Mouse (Mus musculus) C2C12 (cell line): ENCODE measurements around the gene AY358078. TPM values are rescaled to one million over a fixed set of nuclear protein-coding genes. Genes with fewer than 3 reads are reported as not detected.
"Not testable (repeated sequence)": the region's sequence is repeated elsewhere in the genome, so short reads cannot be mapped to it uniquely, and the experiment has no call there.

Source experiments
- H3K27me3 ChIP-seq: one replicate; pipeline ENCODE4 v1.6.1; 2011; ENCODE audit not compliant: control insufficient read depth, insufficient read depth, insufficient read length
- H3K36me3 ChIP-seq: one replicate; pipeline ENCODE4 v1.6.1; 2011; ENCODE audit not compliant: control insufficient read depth, insufficient read depth
- H3K4me3 ChIP-seq: one replicate; pipeline ENCODE4 v1.5.1; 2011; ENCODE audit warnings: mild to moderate bottlenecking, control low read depth; ENCODE audit not compliant: poor library complexity, insufficient read depth, severe bottlenecking
- H3K79me2 ChIP-seq: one replicate; pipeline ENCODE4 v1.6.1; 2011; ENCODE audit not compliant: control insufficient read depth, insufficient read depth
- H3K79me3 ChIP-seq: one replicate; pipeline ENCODE4 v1.6.1; 2011; ENCODE audit warnings: low read depth, control low read depth
- H3ac ChIP-seq: one replicate; pipeline ENCODE3; 2011; ENCODE audit warnings: low read depth; ENCODE audit not compliant: control insufficient read depth, insufficient read length
- CEBPB ChIP-seq: IDR thresholded peaks from one replicate; pipeline ENCODE4 v1.6.1; 2011; ENCODE audit warnings: low read depth, mild to moderate bottlenecking, control low read depth, moderate library complexity
- CTCF ChIP-seq: IDR thresholded peaks from one replicate; pipeline ENCODE4 v1.5.1; 2011; ENCODE audit not compliant: control insufficient read depth, insufficient read depth, insufficient read length
- FOSL1 ChIP-seq: IDR thresholded peaks from one replicate; pipeline ENCODE4 v1.8.0; 2011; ENCODE audit warnings: mild to moderate bottlenecking, low read length; ENCODE audit not compliant: poor library complexity, insufficient read depth, severe bottlenecking
- MAX ChIP-seq: IDR thresholded peaks from one replicate; pipeline ENCODE4 v1.6.1; 2011; ENCODE audit warnings: mild to moderate bottlenecking, control low read depth
- MYOD1 ChIP-seq: IDR thresholded peaks from one replicate; pipeline ENCODE4 v1.6.1; 2011; ENCODE audit warnings: low read depth; ENCODE audit not compliant: control insufficient read depth, insufficient read length
- MYOG ChIP-seq: IDR thresholded peaks from one replicate; pipeline ENCODE4 v1.6.1; 2011; ENCODE audit not compliant: control insufficient read depth, insufficient read length; ENCODE audit errors: extremely low read depth
- USF1 ChIP-seq: IDR thresholded peaks from one replicate; pipeline ENCODE4 v1.6.1; 2011; ENCODE audit warnings: low read depth, mild to moderate bottlenecking, control low read depth, moderate library complexity
- polyA plus RNA-seq: library from polyadenylated mRNA; unstranded; fragments of >200 nt; fragmentation: generic; extraction: Trizol; gene quantifications from one replicate; pipeline ENCODE4 v1.2.1, GENCODE M21; 2012; ENCODE audit warnings: missing spikeins

AY358078 gene
- polyA plus RNA-seq, 1 experiment, result not detected

GRCm38 (mm10) chr14:51786335-51786734 lies 13.5 kb upstream of the AY358078 start:
- Histone ChIP-seq H3K27me3 (no peaks in the 10 kb centered on the region), H3K36me3 (no peaks in the 10 kb centered on the region), H3K4me3 (no peak overlapping the region), H3K79me3 (no peaks in the 10 kb centered on the region), H3K79me2 (no peaks in the 10 kb centered on the region), H3ac (no peak overlapping the region)
- TF ChIP-seq MYOD1 (no peak), USF1 (no peak), FOSL1 (no peak), CEBPB (no peak), MAX (no peak), CTCF (no peak), MYOG (no peak)

- no peak overlapping the region for H3ac ChIP-seq
- no peak overlapping the region for H3K4me3 ChIP-seq
- no peaks in the 10 kb centered on the region for H3K79me3 ChIP-seq
- TF ChIP-seq MYOG (no peak), MYOD1 (no peak), MAX (no peak), CEBPB (no peak), USF1 (no peak), FOSL1 (no peak), CTCF (no peak)
- no peaks in the 10 kb centered on the region for H3K27me3 ChIP-seq
- H3K36me3 ChIP-seq, result no peaks in the 10 kb centered on the region
- H3K79me2 ChIP-seq, result no peaks in the 10 kb centered on the region
Observed at GRCm38 (mm10) chr14:51787061-51787460, 12.8 kb upstream of the AY358078 start.

GRCm38 (mm10) chr14:51789196-51789595 lies 10.7 kb upstream of the AY358078 start:
- H3K36me3 ChIP-seq, result no peaks in the 10 kb centered on the region
- H3K79me3 ChIP-seq, result no peaks in the 10 kb centered on the region
- H3K79me2 ChIP-seq, result no peaks in the 10 kb centered on the region
- no peak overlapping the region for H3K4me3 ChIP-seq
- no peaks in the 10 kb centered on the region for H3K27me3 ChIP-seq
- TF ChIP-seq MYOD1 (no peak), CEBPB (no peak), CTCF (no peak), FOSL1 (no peak), MAX (no peak), USF1 (no peak), MYOG (no peak)
- H3ac ChIP-seq, result no peak overlapping the region

GRCm38 (mm10) chr14:51794106-51794505 lies 5.7 kb upstream of the AY358078 start:
- Histone ChIP-seq H3ac (no peak overlapping the region), H3K4me3 (no peak overlapping the region), H3K79me3 (no peaks in the 10 kb centered on the region), H3K36me3 (no peaks in the 10 kb centered on the region), H3K79me2 (no peaks in the 10 kb centered on the region), H3K27me3 (no peaks in the 10 kb centered on the region)
- TF ChIP-seq CEBPB, result no peak
- TF ChIP-seq USF1, result no peak
- TF ChIP-seq MYOG, result no peak
- TF ChIP-seq FOSL1, result no peak
- TF ChIP-seq CTCF, result no peak
- TF ChIP-seq MAX, result no peak
- no peak for TF ChIP-seq MYOD1

GRCm38 (mm10) chr14:51826625-51827024 lies 26.8 kb downstream of the AY358078 start:
- no peaks in the 10 kb centered on the region for H3K36me3 ChIP-seq
- H3ac ChIP-seq, result no peak overlapping the region
- no peaks in the 10 kb centered on the region for H3K27me3 ChIP-seq
- H3K4me3 ChIP-seq, result no peak overlapping the region
- TF ChIP-seq CEBPB (no peak), MYOD1 (no peak), FOSL1 (no peak), USF1 (no peak)
- no peaks in the 10 kb centered on the region for H3K79me3 ChIP-seq
- no peaks in the 10 kb centered on the region for H3K79me2 ChIP-seq

DNA sequence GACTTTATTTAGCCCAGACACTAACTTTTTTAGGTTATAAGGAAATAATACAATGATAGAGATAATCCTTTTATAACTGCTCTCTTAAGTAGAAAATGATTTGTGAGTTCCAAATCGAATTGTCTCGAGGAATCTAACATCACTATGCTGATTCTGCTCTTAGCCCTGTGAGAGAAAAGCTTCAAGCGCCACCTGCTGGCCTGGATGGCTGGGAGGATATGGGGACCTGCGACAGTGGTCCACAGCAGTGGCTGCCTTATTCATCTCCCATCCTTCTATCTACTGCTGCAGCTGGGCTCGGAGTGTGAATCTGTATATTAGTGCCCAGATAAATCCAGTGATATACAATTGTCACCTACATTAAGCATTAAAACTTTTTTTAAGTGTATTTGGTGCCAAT lies 28.0 kb downstream of the AY358078 start:
- H3K4me3 ChIP-seq, H3ac ChIP-seq, H3K79me2 ChIP-seq, H3K79me3 ChIP-seq, H3K36me3 ChIP-seq, H3K27me3 ChIP-seq: not testable (repeated sequence)
